Mouse (Mus musculus) liver, embryonic 16.5 days (tissue): ENCODE measurements around the gene Macrod2. TPM values are rescaled to one million over a fixed set of nuclear protein-coding genes. Genes with fewer than 3 reads are reported as not detected.

Experiments used
- ATAC-seq: fragments of 200-750 bp; cut with Nextera tagmentation; 2 replicates; pipeline ENCODE4 v1.8.0; 2017; ENCODE audit warnings: low read depth, mild to moderate bottlenecking, moderate number of reproducible peaks, moderate library complexity
- H3K27ac ChIP-seq: fragments of 300-500 bp; sonication (generic); 2 replicates; pipeline ENCODE4 v1.5.1; 2014; ENCODE audit warnings: mild to moderate bottlenecking, low read length
- H3K27me3 ChIP-seq: fragments of 300-500 bp; sonication (generic); 2 replicates; pipeline ENCODE4 v1.6.1; 2014; ENCODE audit warnings: low read depth, low read length, mixed read lengths; ENCODE audit not compliant: control insufficient read depth, insufficient read depth
- H3K36me3 ChIP-seq: fragments of 300-500 bp; sonication (generic); 2 replicates; pipeline ENCODE4 v1.6.1; 2014; ENCODE audit warnings: mild to moderate bottlenecking; ENCODE audit not compliant: control insufficient read depth, insufficient read depth
- H3K4me1 ChIP-seq: fragments of 300-500 bp; sonication (generic); 2 replicates; pipeline ENCODE4 v1.6.1; 2014; ENCODE audit warnings: low read depth, low read length, mixed read lengths; ENCODE audit not compliant: control insufficient read depth
- H3K4me2 ChIP-seq: fragments of 300-500 bp; sonication (generic); 2 replicates; pipeline ENCODE4 v1.6.1; 2014; ENCODE audit warnings: low read depth, low read length, mixed read lengths
- H3K4me3 ChIP-seq: fragments of 300-500 bp; sonication (generic); 2 replicates; pipeline ENCODE4 v1.5.1; 2014; ENCODE audit warnings: low read depth, mild to moderate bottlenecking, low read length
- H3K9ac ChIP-seq: fragments of 300-500 bp; sonication (generic); 2 replicates; pipeline ENCODE4 v1.6.1; 2014; ENCODE audit warnings: low read depth, low read length
- H3K9me3 ChIP-seq: fragments of 300-500 bp; sonication (generic); replicated peaks from 2 replicates; pipeline ENCODE4 v1.6.1; 2016; ENCODE audit warnings: low read length; ENCODE audit not compliant: control insufficient read depth
- WGBS: fragments of 180-500 bp; shearing (Covaris S2); extraction: QIAGEN DNeasy Blood & Tissue Kit; methylation state at CpG from one replicate; pipeline ENCODE4 v1.1.7; 2014; ENCODE audit not compliant: insufficient replicate concordance; 5-methylcytosine and 5-hydroxymethylcytosine counted together
- polyA plus RNA-seq: library from polyadenylated mRNA; unstranded; fragments of >200 nt; fragmentation: Nextera tagmentation; extraction: Ambion mirVana; gene quantifications from 2 replicates; pipeline ENCODE4 v1.2.1, GENCODE M21; 2015

Gene Macrod2
- polyA plus RNA-seq, 1 experiment from 2014 or later = 5.5 TPM

DNA sequence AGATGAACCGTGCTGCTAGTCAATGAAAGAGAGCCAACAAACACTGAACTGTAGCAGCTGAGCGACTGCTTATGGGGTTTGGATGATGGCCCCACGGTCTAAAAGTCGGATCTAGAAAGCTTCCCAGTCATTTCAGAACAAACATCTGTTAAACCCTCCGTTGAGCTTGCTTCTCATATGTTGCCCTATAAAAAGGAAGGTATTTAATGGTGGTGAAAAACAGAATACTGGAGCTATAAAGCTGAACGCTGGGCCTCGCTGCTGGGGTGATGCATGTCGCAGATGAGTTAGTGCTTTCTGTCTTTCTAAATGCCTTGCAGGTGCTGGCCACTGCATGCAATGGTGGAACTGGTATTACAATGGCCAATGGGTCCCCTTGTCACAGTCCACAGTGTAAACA is 1278.3 kb downstream of the Macrod2 start:
- 73% methylated on average over 8 of the region's 8 CpGs for WGBS

DNA sequence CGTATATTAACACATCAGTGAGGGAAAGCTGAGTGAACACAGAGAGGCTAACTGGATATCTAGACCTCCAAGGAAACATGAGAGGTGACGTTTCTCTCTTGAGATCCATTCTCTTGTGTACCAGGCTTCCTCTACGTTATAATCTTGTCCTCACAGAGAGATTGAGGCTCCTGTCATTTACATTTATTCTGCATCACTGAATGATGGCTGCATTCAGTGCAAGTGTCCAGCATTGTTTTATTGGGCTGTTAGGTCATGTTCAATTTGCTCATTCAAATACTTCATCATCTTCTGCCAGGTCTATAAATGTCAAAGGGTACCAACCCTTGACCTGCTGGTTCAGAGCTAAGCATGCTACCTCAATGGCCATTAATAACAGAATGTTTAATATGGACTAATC is 1302.4 kb downstream of the Macrod2 start:
- WGBS = 57% methylated on average over 3 of the region's 3 CpGs
- H3K9ac ChIP-seq = no peak overlapping the region
- no peak overlapping the region for H3K4me3 ChIP-seq
- no peaks in the 10 kb centered on the region for H3K36me3 ChIP-seq
- no peak for ATAC-seq
- no peak overlapping the region for H3K4me2 ChIP-seq
- H3K9me3 ChIP-seq = no peaks in the 10 kb centered on the region
- no peaks in the 10 kb centered on the region for H3K27me3 ChIP-seq
- H3K27ac ChIP-seq = no peak overlapping the region
- H3K4me1 ChIP-seq = no peaks in the 10 kb centered on the region

More for the DNA sequence above, 1278.3 kb downstream of the Macrod2 start:
- Histone ChIP-seq H3K4me1 (no peaks in the 10 kb centered on the region), H3K4me3 (no peak overlapping the region), H3K4me2 (no peak overlapping the region), H3K9me3 (no peaks in the 10 kb centered on the region), H3K36me3 (no peaks in the 10 kb centered on the region), H3K27ac (no peak overlapping the region), H3K9ac (no peak overlapping the region), H3K27me3 (no peaks in the 10 kb centered on the region)
- no peak for ATAC-seq

DNA sequence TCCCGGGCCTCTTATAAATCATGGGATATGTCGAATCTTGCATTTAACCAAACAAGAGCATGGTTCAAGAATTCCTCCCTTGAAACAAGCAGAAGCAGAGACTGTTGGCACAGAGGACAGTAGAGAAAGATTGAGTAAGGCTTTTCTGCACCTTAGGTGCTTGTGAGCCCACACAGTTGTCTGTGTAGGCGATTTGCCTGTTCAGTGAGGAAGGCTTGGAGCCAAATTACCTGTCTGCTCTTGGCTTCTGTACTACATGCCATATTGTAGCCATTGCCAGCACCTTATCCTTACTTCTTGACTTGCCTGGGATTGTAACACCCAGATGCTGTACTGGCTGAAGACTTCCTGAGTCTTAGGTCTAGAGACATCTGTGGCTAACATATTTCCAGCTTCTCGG is 1303.2 kb downstream of the Macrod2 start:
- H3K9me3 ChIP-seq = no peaks in the 10 kb centered on the region
- H3K9ac ChIP-seq = no peak overlapping the region
- H3K4me3 ChIP-seq = no peak overlapping the region
- 59% methylated on average over 4 of the region's 4 CpGs for WGBS
- no peak overlapping the region for H3K27ac ChIP-seq
- no peak for ATAC-seq
- no peaks in the 10 kb centered on the region for H3K36me3 ChIP-seq
- H3K27me3 ChIP-seq = no peaks in the 10 kb centered on the region
- no peak overlapping the region for H3K4me2 ChIP-seq
- no peaks in the 10 kb centered on the region for H3K4me1 ChIP-seq

DNA sequence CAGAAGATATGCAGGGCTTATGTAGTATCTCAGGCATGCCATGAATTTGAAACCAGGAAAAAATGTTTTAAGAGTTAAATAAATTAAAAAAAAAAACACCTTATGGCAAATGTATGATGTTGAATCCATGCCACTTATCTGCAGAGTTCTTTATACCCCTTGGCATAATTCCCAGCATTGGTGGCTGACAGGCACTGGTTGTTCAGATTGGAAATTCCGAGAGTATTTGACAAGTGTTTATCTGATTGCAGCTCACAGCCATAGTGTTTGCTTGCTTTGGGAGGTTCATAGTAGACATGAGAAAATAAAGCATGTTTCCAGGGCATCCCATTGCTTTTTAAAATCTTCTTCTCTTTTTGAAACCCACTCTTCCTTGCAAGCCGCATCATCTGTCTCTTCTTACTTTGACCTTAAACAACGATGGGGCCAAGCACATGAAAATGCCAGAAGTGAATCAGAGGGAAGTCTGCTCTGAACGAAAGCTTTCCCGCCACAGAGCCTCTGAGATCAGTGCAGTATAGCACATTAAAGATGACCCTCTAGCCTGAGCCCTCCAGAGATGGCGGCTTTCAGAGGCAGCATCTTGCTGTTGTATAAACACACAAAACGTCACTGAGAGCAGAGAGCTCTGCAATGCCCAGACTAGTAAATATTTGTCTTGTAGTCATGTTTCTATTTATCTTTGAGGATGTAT is 1305.8 kb downstream of the Macrod2 start:
- Histone ChIP-seq H3K4me1 (no peaks in the 10 kb centered on the region), H3K27ac (no peak overlapping the region), H3K9me3 (no peaks in the 10 kb centered on the region), H3K36me3 (no peaks in the 10 kb centered on the region), H3K4me2 (no peak overlapping the region), H3K27me3 (no peaks in the 10 kb centered on the region), H3K4me3 (no peak overlapping the region), H3K9ac (no peak overlapping the region)
- 44% methylated on average over 7 of the region's 7 CpGs for WGBS
- no peak for ATAC-seq

DNA sequence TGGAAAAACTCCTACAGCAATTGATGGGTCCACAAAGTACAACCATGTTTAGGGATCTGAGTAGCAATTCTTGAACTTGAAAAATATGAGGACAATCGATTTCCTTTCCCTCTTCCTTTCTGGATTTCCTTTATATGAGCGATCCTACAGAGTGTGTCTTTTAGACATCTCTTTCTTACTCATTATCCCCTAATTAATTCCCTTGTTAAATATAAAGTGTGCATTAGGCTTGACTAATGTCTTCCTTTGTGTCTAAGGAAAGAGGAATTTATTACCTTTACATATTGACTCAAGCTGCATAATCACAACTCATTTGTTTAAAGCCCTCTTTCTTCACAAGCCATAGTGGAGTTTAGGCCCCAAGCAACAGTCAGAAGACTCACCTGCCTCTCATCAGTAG is 1316.7 kb downstream of the Macrod2 start:
- no peak for ATAC-seq
- Histone ChIP-seq H3K27me3 (no peaks in the 10 kb centered on the region), H3K4me2 (no peak overlapping the region), H3K4me3 (no peak overlapping the region), H3K9me3 (no peaks in the 10 kb centered on the region), H3K4me1 (no peaks in the 10 kb centered on the region), H3K27ac (no peak overlapping the region), H3K9ac (no peak overlapping the region), H3K36me3 (no peaks in the 10 kb centered on the region)
- WGBS = 66% methylated on average over 2 of the region's 2 CpGs

DNA sequence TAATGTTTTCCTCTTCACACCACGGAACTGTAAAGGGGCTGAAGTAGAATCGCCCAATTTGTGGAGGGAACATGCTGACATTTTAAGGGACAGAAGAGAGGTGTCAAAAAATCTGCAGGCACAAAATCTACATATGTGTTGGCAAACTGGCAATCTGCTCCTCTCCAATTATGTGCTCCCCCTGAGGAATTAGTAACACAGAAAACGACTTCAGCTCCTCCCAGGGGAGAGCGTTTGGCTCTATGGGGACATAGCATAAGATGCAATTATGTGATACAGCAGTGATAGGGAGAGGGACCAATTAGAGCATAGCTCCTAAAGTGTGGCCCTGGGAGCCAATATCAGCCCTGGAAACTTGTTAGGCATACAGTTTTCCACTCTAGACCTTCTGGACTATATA is 1317.2 kb downstream of the Macrod2 start:
- no peak overlapping the region for H3K4me2 ChIP-seq
- no peaks in the 10 kb centered on the region for H3K9me3 ChIP-seq
- ATAC-seq = no peak
- H3K27me3 ChIP-seq = no peaks in the 10 kb centered on the region
- no peaks in the 10 kb centered on the region for H3K4me1 ChIP-seq
- H3K36me3 ChIP-seq = no peaks in the 10 kb centered on the region
- H3K9ac ChIP-seq = no peak overlapping the region
- 61% methylated on average over 4 of the region's 4 CpGs for WGBS
- no peak overlapping the region for H3K4me3 ChIP-seq
- no peak overlapping the region for H3K27ac ChIP-seq

DNA sequence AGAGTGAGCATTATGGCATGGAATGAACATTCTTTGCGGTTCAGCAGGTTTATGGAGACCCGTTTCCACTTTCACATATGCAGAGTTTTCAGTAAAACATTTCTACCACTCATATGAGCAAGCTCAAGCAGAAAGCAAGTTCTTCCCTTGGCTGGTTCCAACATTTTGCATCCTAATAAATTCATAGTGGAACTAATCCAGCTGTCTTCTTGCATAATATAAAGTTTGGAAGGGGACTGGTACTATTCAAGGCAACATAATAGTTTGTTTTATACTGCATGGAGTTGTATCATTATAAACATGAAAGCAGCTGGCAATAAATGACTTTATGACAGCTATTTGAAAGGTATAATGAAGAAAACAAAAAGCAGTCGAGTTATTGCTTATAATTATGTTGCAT is 1320.0 kb downstream of the Macrod2 start:
- no peak overlapping the region for H3K4me2 ChIP-seq
- H3K4me3 ChIP-seq = no peak overlapping the region
- H3K27me3 ChIP-seq = no peaks in the 10 kb centered on the region
- no peak overlapping the region for H3K27ac ChIP-seq
- ATAC-seq = no peak
- H3K36me3 ChIP-seq = no peaks in the 10 kb centered on the region
- no peaks in the 10 kb centered on the region for H3K9me3 ChIP-seq
- 50% methylated on average over 3 of the region's 3 CpGs for WGBS
- no peaks in the 10 kb centered on the region for H3K4me1 ChIP-seq
- no peak overlapping the region for H3K9ac ChIP-seq

DNA sequence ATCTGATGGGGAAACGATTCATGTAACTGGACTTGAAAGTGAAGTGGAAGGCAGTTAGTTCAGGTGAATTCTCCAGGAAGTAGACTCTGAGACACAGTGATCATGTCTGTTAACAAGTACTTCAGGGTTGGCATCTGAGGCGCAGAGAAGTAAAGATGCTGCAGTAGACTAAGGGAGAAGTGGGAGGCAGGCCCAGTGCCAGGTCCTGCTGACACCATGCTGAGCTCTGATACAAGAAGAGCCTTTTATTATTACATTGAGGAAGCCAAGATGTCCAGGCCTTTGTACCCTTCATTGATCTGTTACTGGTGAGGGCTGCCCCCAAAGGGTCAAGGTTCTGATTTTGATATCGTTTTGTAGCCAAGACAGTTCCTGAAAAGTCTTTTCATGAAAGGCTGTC is 1327.4 kb downstream of the Macrod2 start:
- H3K9me3 ChIP-seq = no peaks in the 10 kb centered on the region
- WGBS = 56% methylated on average over 3 of the region's 3 CpGs

DNA sequence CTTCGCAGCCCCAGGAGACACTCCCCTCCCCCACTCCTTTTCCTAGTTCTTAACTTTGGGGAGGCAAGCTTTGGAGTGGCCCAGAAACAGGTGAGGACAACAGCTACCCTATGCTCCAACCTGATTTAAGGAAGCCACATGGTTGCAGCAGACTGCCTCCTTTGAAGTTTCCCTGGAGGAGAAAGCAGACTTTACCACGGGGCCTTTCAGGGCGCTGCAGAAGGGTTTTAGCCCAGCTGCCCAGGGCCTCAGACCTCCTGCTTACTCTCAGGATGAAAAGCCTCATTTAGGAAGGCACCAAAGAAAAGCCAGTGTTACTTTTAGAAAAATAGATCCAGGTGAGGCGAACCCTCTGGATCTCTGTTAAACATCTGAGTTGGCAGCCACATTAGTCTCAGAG is 1333.9 kb downstream of the Macrod2 start:
- Histone ChIP-seq H3K27ac (no peak overlapping the region), H3K4me1 (no peaks in the 10 kb centered on the region), H3K4me2 (no peak overlapping the region), H3K36me3 (no peaks in the 10 kb centered on the region), H3K4me3 (no peak overlapping the region), H3K27me3 (no peaks in the 10 kb centered on the region), H3K9me3 (no peaks in the 10 kb centered on the region), H3K9ac (no peak overlapping the region)
- 50% methylated on average over 4 of the region's 4 CpGs for WGBS
- ATAC-seq = no peak

More for the DNA sequence above, 1327.4 kb downstream of the Macrod2 start:
- Histone ChIP-seq H3K4me1 (no peaks in the 10 kb centered on the region), H3K4me3 (no peak overlapping the region), H3K4me2 (no peak overlapping the region), H3K9ac (no peak overlapping the region), H3K27me3 (no peaks in the 10 kb centered on the region), H3K27ac (no peak overlapping the region), H3K36me3 (no peaks in the 10 kb centered on the region)
- ATAC-seq = no peak
